Mouse (Mus musculus) limb, embryonic 14.5 days (tissue): ENCODE data around the gene BC025920. TPM values are rescaled to one million over a fixed set of nuclear protein-coding genes. Genes with fewer than 3 reads are reported as not detected.

ENCODE experiments used
- ATAC-seq: fragments of 200-750 bp; cut with Nextera tagmentation; 2 replicates; pipeline ENCODE4 v1.8.0; 2017; ENCODE audit warnings: low read depth, moderate number of reproducible peaks, moderate TSS enrichment; ENCODE audit not compliant: low FRiP score
- DNase-seq: peaks from one replicate; pipeline ENCODE4 v3.0.0-alpha.2; 2015; ENCODE audit warnings: low spot score
- H3K27ac ChIP-seq: fragments of 300-500 bp; sonication (generic); replicated peaks from 2 replicates; pipeline ENCODE4 v1.5.1; 2014; ENCODE audit warnings: low read depth, mild to moderate bottlenecking, low read length, moderate library complexity, mixed read lengths
- H3K27me3 ChIP-seq: fragments of 300-500 bp; sonication (generic); 2 replicates; pipeline ENCODE4 v1.6.1; 2014; ENCODE audit warnings: low read length, mixed read lengths; ENCODE audit not compliant: control insufficient read depth, insufficient read depth
- H3K36me3 ChIP-seq: fragments of 300-500 bp; sonication (generic); 2 replicates; pipeline ENCODE4 v1.6.1; 2014; ENCODE audit warnings: mild to moderate bottlenecking, low read length, moderate library complexity, mixed read lengths; ENCODE audit not compliant: control insufficient read depth, insufficient read depth
- H3K4me1 ChIP-seq: fragments of 300-500 bp; sonication (generic); 2 replicates; pipeline ENCODE4 v1.6.1; 2014; ENCODE audit warnings: antibody characterized with exemption, low read length, mixed read lengths; ENCODE audit not compliant: control insufficient read depth, insufficient read depth
- H3K4me2 ChIP-seq: fragments of 300-500 bp; sonication (generic); replicated peaks from 2 replicates; pipeline ENCODE4 v1.6.1; 2014; ENCODE audit warnings: low read depth, mild to moderate bottlenecking, low read length, moderate library complexity; ENCODE audit not compliant: severe bottlenecking
- H3K4me3 ChIP-seq: fragments of 300-500 bp; sonication (generic); replicated peaks from 2 replicates; pipeline ENCODE4 v1.5.1; 2014; ENCODE audit warnings: low read length
- H3K9ac ChIP-seq: fragments of 300-500 bp; sonication (generic); 2 replicates; pipeline ENCODE4 v1.6.1; 2014; ENCODE audit warnings: mild to moderate bottlenecking, low read depth, low read length, moderate library complexity; ENCODE audit not compliant: severe bottlenecking
- H3K9me3 ChIP-seq: fragments of 300-500 bp; sonication (generic); 2 replicates; pipeline ENCODE4 v1.6.1; 2016; ENCODE audit warnings: low read length; ENCODE audit not compliant: control insufficient read depth
- POLR2A ChIP-seq: fragments of 200-500 bp; IDR thresholded peaks from 2 replicates; pipeline ENCODE4 v1.8.0; 2012; ENCODE audit warnings: inconsistent platforms, mild to moderate bottlenecking, moderate library complexity, borderline replicate concordance; ENCODE audit not compliant: insufficient read depth, insufficient read length; ENCODE audit errors: extremely low read depth
- WGBS: fragments of 180-500 bp; shearing (Covaris S2); extraction: QIAGEN DNeasy Blood & Tissue Kit; methylation state at CpG from one replicate; pipeline ENCODE4 v1.1.7; 2014; 5-methylcytosine and 5-hydroxymethylcytosine counted together
- polyA plus RNA-seq, 2 experiments: library from polyadenylated mRNA; depleted of rRNA in 1 of 2; stranded (reverse) in 1 of 2; unstranded in 1 of 2; fragments of >200 nt; fragmentation: Nextera tagmentation in 1 of 2; extraction: Ambion mirVana in 1 of 2; gene quantifications; 2 replicates each; pipeline versions ENCODE4 v1.2.1 to v1.2.3; 2012 to 2014

BC025920 gene
- polyA plus RNA-seq, 2 experiments = 0.78 to 3.8 TPM

GRCm38 (mm10) chr10:81604019-81604967 is 1.8 kb upstream of the BC025920 start:
- WGBS = 71% methylated on average over 12 of the region's 12 CpGs
- H3K4me1 ChIP-seq = peaks cover 33% of the 10 kb centered on the region

GRCm38 (mm10) chr10:81604968-81605665 is 953 bp upstream of the BC025920 start:
- H3K4me2 ChIP-seq = peak overlapping the region; percentile 97
- H3K9me3 ChIP-seq = no peaks in the 10 kb centered on the region
- DNase-seq = peak; percentile 91
- H3K27me3 ChIP-seq = no peaks in the 10 kb centered on the region
- H3K9ac ChIP-seq = peak overlapping the region; percentile 21; the same call in 1 of the 2 replicates
- ATAC-seq = peak; percentile 56
- no peaks in the 10 kb centered on the region for H3K36me3 ChIP-seq
- 19% methylated on average over 29 of the region's 29 CpGs for WGBS
- peak overlapping the region; percentile 77 for H3K27ac ChIP-seq
- peak overlapping the region; percentile 62 for H3K4me3 ChIP-seq
- peaks cover 30% of the 10 kb centered on the region for H3K4me1 ChIP-seq
- 0 out of 2 replicates have a peak, but pooled peaks have one; percentile 18 for TF ChIP-seq POLR2A

More at GRCm38 (mm10) chr10:81604019-81604967, 1.8 kb upstream of the BC025920 start:
- no peak overlapping the region for H3K27ac ChIP-seq
- H3K9me3 ChIP-seq = no peaks in the 10 kb centered on the region
- no peak for ATAC-seq
- H3K4me3 ChIP-seq = peak overlapping the region; percentile 62; the same call in 1 of the 2 replicates
- H3K9ac ChIP-seq = peak overlapping the region; percentile 21; the same call in 1 of the 2 replicates
- no peak for TF ChIP-seq POLR2A
- H3K4me2 ChIP-seq = peak overlapping the region; percentile 37; the same call in 1 of the 2 replicates
- no peaks in the 10 kb centered on the region for H3K27me3 ChIP-seq
- no peak for DNase-seq
- H3K36me3 ChIP-seq = no peaks in the 10 kb centered on the region

- DNase-seq (peak; percentile 31), ATAC-seq (no peak; the same call in 1 of the 2 replicates)
- H3K9me3 ChIP-seq = no peaks in the 10 kb centered on the region
- H3K36me3 ChIP-seq = no peaks in the 10 kb centered on the region
- H3K27me3 ChIP-seq = no peaks in the 10 kb centered on the region
- 3% methylated on average over 14 of the region's 14 CpGs for WGBS
- TF ChIP-seq POLR2A = no peak
- peak overlapping the region; percentile 62 for H3K4me3 ChIP-seq
- peak overlapping the region; percentile 77 for H3K27ac ChIP-seq
- peak overlapping the region; percentile 97 for H3K4me2 ChIP-seq
- H3K4me1 ChIP-seq = peaks cover 27% of the 10 kb centered on the region
- H3K9ac ChIP-seq = 0 out of 2 replicates have a peak overlapping the region, but pooled peaks have one; percentile 17
Measured at GRCm38 (mm10) chr10:81605666-81605973, 450 bp upstream of the BC025920 start.

GRCm38 (mm10) chr10:81608308-81608707 is 2.2 kb downstream of the BC025920 start:
- Histone ChIP-seq H3K9ac (no peak overlapping the region), H3K36me3 (no peaks in the 10 kb centered on the region), H3K27ac (no peak overlapping the region), H3K4me3 (no peak overlapping the region), H3K27me3 (no peaks in the 10 kb centered on the region), H3K4me1 (peaks cover 14% of the 10 kb centered on the region), H3K4me2 (no peak overlapping the region), H3K9me3 (no peaks in the 10 kb centered on the region)
- ATAC-seq = no peak
- DNase-seq = no peak
- no peak for TF ChIP-seq POLR2A
- WGBS = 88% methylated on average over 1 of the region's 1 CpGs

GRCm38 (mm10) chr10:81612779-81613178 is 6.7 kb downstream of the BC025920 start:
- 63% methylated on average over 3 of the region's 3 CpGs for WGBS
- Histone ChIP-seq H3K36me3 (no peaks in the 10 kb centered on the region), H3K9ac (no peak overlapping the region), H3K27ac (no peak overlapping the region), H3K9me3 (no peaks in the 10 kb centered on the region), H3K4me1 (peaks cover 12% of the 10 kb centered on the region), H3K27me3 (no peaks in the 10 kb centered on the region), H3K4me3 (no peak overlapping the region), H3K4me2 (no peak overlapping the region)
- TF ChIP-seq POLR2A = no peak
- DNase-seq = no peak
- no peak for ATAC-seq
